Mouse (Mus musculus) thymus, adult 2 months (tissue): ENCODE data around the gene Dlgap1. TPM values are rescaled to one million over a fixed set of nuclear protein-coding genes. Genes with fewer than 3 reads are reported as not detected.

Experiments used
- DNase-seq: peaks from one replicate; pipeline ENCODE4 v3.0.0; 2021
- H3K27ac ChIP-seq: fragments of 200-500 bp; 2 replicates; pipeline ENCODE4 v1.5.1; 2012; ENCODE audit warnings: low read length, control low read depth; ENCODE audit not compliant: control insufficient read depth, insufficient read depth
- H3K27me3 ChIP-seq: fragments of 200-500 bp; 2 replicates; pipeline ENCODE4 v1.6.1; 2012; ENCODE audit warnings: mild to moderate bottlenecking, low read length, moderate library complexity, mixed read lengths; ENCODE audit not compliant: control insufficient read depth, insufficient read depth
- H3K36me3 ChIP-seq: fragments of 200-500 bp; 2 replicates; pipeline ENCODE4 v1.6.1; 2012; ENCODE audit warnings: mild to moderate bottlenecking, low read length, moderate library complexity; ENCODE audit not compliant: control insufficient read depth, insufficient read depth
- H3K4me1 ChIP-seq: fragments of 200-500 bp; replicated peaks from 2 replicates; pipeline ENCODE4 v1.6.1; 2012; ENCODE audit warnings: low read length; ENCODE audit not compliant: control insufficient read depth, insufficient read depth
- H3K4me3 ChIP-seq: fragments of 200-500 bp; 2 replicates; pipeline ENCODE4 v1.5.1; 2012; ENCODE audit warnings: mild to moderate bottlenecking, low read length, control low read depth, moderate library complexity; ENCODE audit not compliant: control insufficient read depth, insufficient read depth
- CTCF ChIP-seq: fragments of 200-500 bp; IDR thresholded peaks from 2 replicates; pipeline ENCODE4 v1.5.1; 2012; ENCODE audit warnings: mild to moderate bottlenecking, control low read depth, low read length, moderate library complexity, borderline replicate concordance; ENCODE audit not compliant: control insufficient read depth, poor library complexity, insufficient read depth; ENCODE audit errors: extremely low read depth
- POLR2A ChIP-seq: fragments of 200-500 bp; IDR thresholded peaks from 2 replicates; pipeline ENCODE4 v1.6.1; 2012; ENCODE audit warnings: mild to moderate bottlenecking, low read length, control low read depth, moderate library complexity; ENCODE audit not compliant: control insufficient read depth, poor library complexity, insufficient read depth; ENCODE audit errors: extremely low read depth
- whole genome bisulfite sequencing: fragments of 180-500 bp; shearing (Covaris S2); methylation state at CpG from one replicate; pipeline ENCODE4 v1.1.7; 2018; 5-methylcytosine and 5-hydroxymethylcytosine counted together
- polyA plus RNA-seq: library from polyadenylated mRNA; depleted of rRNA; stranded (reverse); fragments of >200 nt; gene quantifications from 2 replicates; pipeline ENCODE4 v1.2.3, GENCODE M21; 2012

Gene Dlgap1
- polyA plus RNA-seq, 1 experiment: 0.32 TPM

GRCm38 (mm10) chr17:70302656-70303055 is 333.8 kb downstream of the Dlgap1 start:
- no peak for DNase-seq
- H3K27me3 ChIP-seq: no peaks in the 10 kb centered on the region
- no peak for TF ChIP-seq POLR2A
- TF ChIP-seq CTCF: no peak
- 78% methylated on average over 2 of the region's 2 CpGs for WGBS
- H3K36me3 ChIP-seq: no peaks in the 10 kb centered on the region
- H3K4me3 ChIP-seq: no peak overlapping the region
- no peaks in the 10 kb centered on the region for H3K4me1 ChIP-seq
- H3K27ac ChIP-seq: no peak overlapping the region

DNA sequence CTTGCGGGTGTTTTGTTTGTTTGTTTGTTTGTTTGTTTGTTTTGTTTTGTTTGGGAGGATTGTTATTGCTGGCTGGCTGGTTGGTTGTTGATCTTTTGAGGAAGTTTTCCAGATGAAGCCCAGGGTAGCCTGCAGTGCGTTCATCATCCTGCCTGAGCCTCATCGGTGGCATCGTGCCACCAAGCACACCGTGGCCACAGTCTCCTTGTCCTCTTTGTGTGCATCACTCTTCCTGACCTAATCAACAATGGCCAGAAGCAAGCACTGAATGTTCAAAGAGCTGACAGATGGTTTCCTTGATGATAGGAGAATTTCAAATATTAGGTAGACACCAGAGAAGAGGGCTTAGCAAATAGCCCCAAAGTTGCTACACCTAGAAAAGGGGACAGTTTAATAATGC is 336.1 kb downstream of the Dlgap1 start:
- Histone ChIP-seq H3K36me3 (no peaks in the 10 kb centered on the region), H3K4me1 (no peaks in the 10 kb centered on the region), H3K27ac (no peak overlapping the region), H3K27me3 (no peaks in the 10 kb centered on the region), H3K4me3 (no peak overlapping the region)
- 78% methylated on average over 5 of the region's 5 CpGs for WGBS
- no peak for TF ChIP-seq CTCF
- no peak for TF ChIP-seq POLR2A
- no peak for DNase-seq

DNA sequence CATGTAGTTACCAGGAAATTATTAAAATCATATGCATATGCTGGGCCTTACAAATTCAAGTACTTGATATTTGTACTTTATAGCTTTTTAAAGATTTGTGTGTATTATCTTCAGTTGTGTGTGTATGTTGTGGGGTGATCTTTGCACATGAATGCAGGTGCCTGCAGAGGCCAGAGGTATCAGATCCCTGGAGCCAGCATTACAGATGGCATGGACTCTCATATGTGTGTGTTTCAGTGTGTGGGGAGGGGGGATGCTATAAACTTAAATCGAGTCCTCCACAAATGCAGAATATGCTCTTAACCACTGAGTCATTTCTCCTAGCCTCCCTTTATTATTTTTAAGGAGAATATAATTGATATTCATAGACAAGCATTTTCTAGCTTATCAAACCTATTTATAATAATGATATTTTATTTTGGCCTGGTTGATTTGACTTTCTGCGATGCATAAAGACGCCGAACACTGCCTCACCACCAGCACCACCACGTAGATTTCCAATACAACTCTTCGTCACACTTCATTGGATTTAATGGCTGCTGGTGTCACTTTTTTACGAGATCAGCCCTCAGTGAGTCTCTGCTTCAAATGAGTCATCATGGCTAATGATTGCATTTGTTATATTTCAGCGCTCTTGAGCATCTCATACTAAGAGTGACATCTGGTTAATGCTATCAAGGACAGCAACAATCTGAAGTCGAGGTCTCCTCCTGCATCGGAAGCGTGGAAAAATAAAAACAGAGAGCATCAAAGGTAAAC is 338.7 kb downstream of the Dlgap1 start:
- H3K4me3 ChIP-seq: no peak overlapping the region
- H3K36me3 ChIP-seq: no peaks in the 10 kb centered on the region
- WGBS: 93% methylated on average over 11 of the region's 11 CpGs
- H3K4me1 ChIP-seq: no peaks in the 10 kb centered on the region
- DNase-seq: no peak
- H3K27me3 ChIP-seq: no peaks in the 10 kb centered on the region
- H3K27ac ChIP-seq: no peak overlapping the region
- TF ChIP-seq CTCF: no peak
- TF ChIP-seq POLR2A: no peak

DNA sequence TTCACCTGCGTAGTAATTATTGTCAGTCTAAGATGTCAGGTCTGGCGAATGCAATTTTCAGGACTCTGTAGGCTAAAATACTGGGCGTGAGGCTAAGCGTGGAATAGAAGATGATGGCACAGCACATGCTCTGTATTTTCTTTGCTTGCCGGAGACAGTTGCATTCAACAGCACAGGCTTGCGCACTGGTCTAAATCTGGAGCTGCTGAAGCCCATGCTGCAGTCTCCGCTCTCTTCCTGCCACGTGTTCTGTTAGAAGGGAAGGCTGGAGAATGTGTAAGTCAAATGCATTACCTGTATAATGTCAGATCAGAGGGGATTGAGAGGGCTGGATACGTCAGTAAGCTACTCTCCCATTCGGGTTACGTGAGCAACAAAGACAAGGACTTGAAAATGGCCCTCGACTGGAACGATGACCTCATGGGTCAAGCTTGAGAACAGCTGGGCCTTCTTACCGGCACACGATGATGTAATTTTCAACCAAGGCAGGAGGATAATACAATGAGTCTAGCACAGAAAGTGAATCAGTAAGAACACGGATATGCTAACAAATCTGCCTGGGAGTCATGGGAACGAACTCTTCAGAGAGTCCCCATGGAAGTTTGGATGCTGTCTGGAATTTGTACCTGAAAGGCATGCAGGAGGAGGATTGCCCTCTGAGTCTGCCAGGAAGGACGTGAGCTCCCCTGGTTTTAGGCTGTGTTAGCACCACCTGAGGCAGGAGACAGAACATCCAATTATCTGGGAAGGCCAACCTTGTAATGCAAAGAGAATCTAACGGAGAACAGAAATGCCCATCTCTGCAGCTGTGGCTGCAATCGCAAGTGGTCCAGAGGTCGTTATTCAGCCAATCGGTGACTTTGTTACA is 339.7 kb downstream of the Dlgap1 start:
- no peak for DNase-seq
- WGBS: 88% methylated on average over 22 of the region's 22 CpGs
- H3K36me3 ChIP-seq: no peaks in the 10 kb centered on the region
- no peaks in the 10 kb centered on the region for H3K4me1 ChIP-seq
- no peak overlapping the region for H3K27ac ChIP-seq
- TF ChIP-seq POLR2A (no peak), CTCF (no peak)
- H3K27me3 ChIP-seq: no peaks in the 10 kb centered on the region
- no peak overlapping the region for H3K4me3 ChIP-seq

DNA sequence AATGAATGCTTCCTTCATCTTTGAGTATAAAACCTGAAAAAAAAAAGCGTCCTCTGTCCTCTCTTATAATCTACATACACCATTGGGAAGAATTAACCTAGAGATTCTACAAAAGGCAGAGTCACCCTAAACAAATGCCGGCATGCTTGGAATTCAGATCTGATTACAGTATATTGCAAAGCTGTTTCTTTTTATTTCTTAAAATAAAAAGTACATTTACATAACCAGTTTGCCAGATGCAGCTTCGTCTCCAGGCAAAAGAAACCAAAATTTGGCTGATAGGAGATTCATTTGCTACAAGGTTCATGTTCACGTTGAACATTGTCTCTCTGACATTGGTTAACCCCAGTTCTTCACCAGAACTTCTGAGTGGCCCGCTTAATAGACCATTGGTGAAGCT is 347.5 kb downstream of the Dlgap1 start:
- Histone ChIP-seq H3K27ac (no peak overlapping the region), H3K27me3 (no peaks in the 10 kb centered on the region), H3K36me3 (no peaks in the 10 kb centered on the region), H3K4me1 (no peaks in the 10 kb centered on the region), H3K4me3 (no peak overlapping the region)
- WGBS: 84% methylated on average over 5 of the region's 5 CpGs
- no peak for DNase-seq
- TF ChIP-seq POLR2A (no peak), CTCF (no peak)

DNA sequence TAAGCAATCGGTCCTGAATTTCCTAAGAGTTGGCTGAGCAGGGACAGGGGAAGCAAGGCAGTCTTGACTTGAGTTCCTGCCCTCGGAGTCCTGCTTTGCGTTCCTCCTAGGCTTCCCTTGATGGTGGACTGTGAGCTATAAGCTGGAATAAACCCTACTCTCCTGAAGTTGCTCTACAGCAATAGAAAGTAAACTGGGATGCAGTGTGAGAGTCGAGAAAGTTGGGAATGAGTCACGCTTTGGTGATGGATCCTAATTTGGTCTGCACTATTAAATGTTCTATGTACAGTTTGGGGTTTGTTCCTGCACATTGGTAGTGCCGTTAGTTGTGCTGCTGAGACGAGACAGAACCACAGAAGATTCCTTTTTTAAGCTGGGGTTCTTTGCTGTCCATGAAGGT is 348.9 kb downstream of the Dlgap1 start:
- TF ChIP-seq CTCF (no peak), POLR2A (no peak)
- no peak for DNase-seq
- H3K36me3 ChIP-seq: no peaks in the 10 kb centered on the region
- H3K4me3 ChIP-seq: no peak overlapping the region
- no peaks in the 10 kb centered on the region for H3K27me3 ChIP-seq
- H3K4me1 ChIP-seq: no peaks in the 10 kb centered on the region
- no peak overlapping the region for H3K27ac ChIP-seq
- 93% methylated on average over 7 of the region's 7 CpGs for WGBS
